Mouse (Mus musculus) midbrain, embryonic 14.5 days (tissue): ENCODE data around the gene Hpcal1. TPM values are rescaled to one million over a fixed set of nuclear protein-coding genes. Genes with fewer than 3 reads are reported as not detected.
A peak's percentile ranks its signal among the peaks of the same experiment; 100 is the strongest.

Experiments
- ATAC-seq: fragments of 200-750 bp; cut with Nextera tagmentation; 2 replicates; pipeline ENCODE4 v1.8.0; 2017; ENCODE audit warnings: moderate number of reproducible peaks, moderate library complexity; ENCODE audit not compliant: low FRiP score, low TSS enrichment
- DNase-seq: peaks from one replicate; pipeline ENCODE4 v3.0.0-alpha.2; 2015
- H3K27ac ChIP-seq: fragments of 300-500 bp; sonication (generic); replicated peaks from 2 replicates; pipeline ENCODE4 v1.5.1; 2014; ENCODE audit warnings: mild to moderate bottlenecking, low read depth, low read length, moderate library complexity
- H3K27me3 ChIP-seq: fragments of 300-500 bp; sonication (generic); 2 replicates; pipeline ENCODE4 v1.6.1; 2014; ENCODE audit warnings: low read length, control low read depth, mixed read lengths; ENCODE audit not compliant: control insufficient read depth, insufficient read depth
- H3K36me3 ChIP-seq: fragments of 300-500 bp; sonication (generic); 2 replicates; pipeline ENCODE4 v1.6.1; 2014; ENCODE audit warnings: low read length, control low read depth; ENCODE audit not compliant: control insufficient read depth, insufficient read depth
- H3K4me1 ChIP-seq: fragments of 300-500 bp; sonication (generic); 2 replicates; pipeline ENCODE4 v1.6.1; 2014; ENCODE audit warnings: mild to moderate bottlenecking, antibody characterized with exemption, low read length, control low read depth; ENCODE audit not compliant: control insufficient read depth, insufficient read depth
- H3K4me2 ChIP-seq: fragments of 300-500 bp; sonication (generic); 2 replicates; pipeline ENCODE4 v1.6.1; 2014; ENCODE audit warnings: mild to moderate bottlenecking, low read length, moderate library complexity
- H3K4me3 ChIP-seq: fragments of 300-500 bp; sonication (generic); replicated peaks from 2 replicates; pipeline ENCODE4 v1.5.1; 2014; ENCODE audit warnings: low read depth, low read length
- H3K9ac ChIP-seq: fragments of 300-500 bp; sonication (generic); replicated peaks from 2 replicates; pipeline ENCODE4 v1.6.1; 2014; ENCODE audit warnings: mild to moderate bottlenecking, low read length, moderate library complexity
- H3K9me3 ChIP-seq: fragments of 300-500 bp; sonication (generic); 2 replicates; pipeline ENCODE4 v1.6.1; 2016; ENCODE audit warnings: low read length, control low read depth, mixed read lengths; ENCODE audit not compliant: control insufficient read depth
- WGBS: fragments of 180-500 bp; shearing (Covaris S2); extraction: QIAGEN DNeasy Blood & Tissue Kit; methylation state at CpG from one replicate; pipeline ENCODE4 v1.1.7; 2014; 5-methylcytosine and 5-hydroxymethylcytosine counted together
- polyA plus RNA-seq: library from polyadenylated mRNA; unstranded; fragments of >200 nt; fragmentation: Nextera tagmentation; extraction: Ambion mirVana; gene quantifications from 2 replicates; pipeline ENCODE4 v1.2.1, GENCODE M21; 2014

Hpcal1 gene
- polyA plus RNA-seq, 1 experiment from 2014 or later = 93.3 TPM

- no peak overlapping the region for H3K4me2 ChIP-seq
- H3K9me3 ChIP-seq = no peaks in the 10 kb centered on the region
- no peaks in the 10 kb centered on the region for H3K36me3 ChIP-seq
- 84% methylated on average over 10 of the region's 10 CpGs for WGBS
- ATAC-seq (no peak), DNase-seq (no peak)
- no peak overlapping the region for H3K9ac ChIP-seq
- H3K4me1 ChIP-seq = peaks cover 8% of the 10 kb centered on the region; the same call in 1 of the 2 replicates
- no peaks in the 10 kb centered on the region for H3K27me3 ChIP-seq
- no peak overlapping the region for H3K27ac ChIP-seq
- no peak overlapping the region for H3K4me3 ChIP-seq
Observed at GRCm38 (mm10) chr12:17736859-17737577, 46.4 kb downstream of the Hpcal1 start.

GRCm38 (mm10) chr12:17737808-17738207, 47.2 kb downstream of the Hpcal1 start:
- no peak overlapping the region for H3K9ac ChIP-seq
- H3K4me1 ChIP-seq = peaks cover 11% of the 10 kb centered on the region; the same call in 1 of the 2 replicates
- ATAC-seq (no peak), DNase-seq (no peak)
- no peaks in the 10 kb centered on the region for H3K27me3 ChIP-seq
- no peak overlapping the region for H3K27ac ChIP-seq
- H3K4me2 ChIP-seq = no peak overlapping the region
- no peaks in the 10 kb centered on the region for H3K9me3 ChIP-seq
- H3K4me3 ChIP-seq = no peak overlapping the region
- WGBS = 84% methylated on average over 3 of the region's 3 CpGs
- H3K36me3 ChIP-seq = no peaks in the 10 kb centered on the region

- 35% methylated on average over 6 of the region's 6 CpGs for WGBS
- H3K27ac ChIP-seq = no peak overlapping the region
- H3K36me3 ChIP-seq = no peaks in the 10 kb centered on the region
- no peaks in the 10 kb centered on the region for H3K27me3 ChIP-seq
- H3K4me1 ChIP-seq = peaks cover 11% of the 10 kb centered on the region; the same call in 1 of the 2 replicates
- H3K9ac ChIP-seq = no peak overlapping the region
- no peaks in the 10 kb centered on the region for H3K9me3 ChIP-seq
- no peak overlapping the region for H3K4me2 ChIP-seq
- DNase-seq (no peak), ATAC-seq (no peak)
- no peak overlapping the region for H3K4me3 ChIP-seq
Observed at GRCm38 (mm10) chr12:17738473-17738872, 47.8 kb downstream of the Hpcal1 start.

- H3K9ac ChIP-seq = no peak overlapping the region
- 90% methylated on average over 1 of the region's 1 CpGs for WGBS
- H3K4me1 ChIP-seq = peaks cover 11% of the 10 kb centered on the region; the same call in 1 of the 2 replicates
- ATAC-seq (no peak), DNase-seq (no peak)
- H3K4me2 ChIP-seq = no peak overlapping the region
- H3K27me3 ChIP-seq = no peaks in the 10 kb centered on the region
- H3K9me3 ChIP-seq = no peaks in the 10 kb centered on the region
- H3K27ac ChIP-seq = no peak overlapping the region
- no peak overlapping the region for H3K4me3 ChIP-seq
- H3K36me3 ChIP-seq = no peaks in the 10 kb centered on the region
Observed at GRCm38 (mm10) chr12:17740226-17740625, 49.6 kb downstream of the Hpcal1 start.

- H3K27ac ChIP-seq = peak overlapping the region; percentile 74
Observed at GRCm38 (mm10) chr12:17741637-17742364, 51.1 kb downstream of the Hpcal1 start.

GRCm38 (mm10) chr12:17742571-17743321, 52.1 kb downstream of the Hpcal1 start:
- no peaks in the 10 kb centered on the region for H3K36me3 ChIP-seq
- H3K4me3 ChIP-seq = no peak overlapping the region
- H3K4me2 ChIP-seq = no peak overlapping the region
- H3K27me3 ChIP-seq = no peaks in the 10 kb centered on the region
- ATAC-seq (no peak), DNase-seq (no peak)
- no peak overlapping the region for H3K27ac ChIP-seq
- H3K9ac ChIP-seq = no peak overlapping the region
- no peaks in the 10 kb centered on the region for H3K9me3 ChIP-seq
- WGBS = 87% methylated on average over 11 of the region's 11 CpGs
- peaks cover 32% of the 10 kb centered on the region for H3K4me1 ChIP-seq

More at GRCm38 (mm10) chr12:17741637-17742364, 51.1 kb downstream of the Hpcal1 start:
- WGBS = 73% methylated on average over 17 of the region's 17 CpGs
- Histone ChIP-seq H3K4me3 (no peak overlapping the region), H3K4me2 (no peak overlapping the region), H3K9ac (no peak overlapping the region), H3K27me3 (no peaks in the 10 kb centered on the region), H3K36me3 (no peaks in the 10 kb centered on the region), H3K9me3 (no peaks in the 10 kb centered on the region), H3K4me1 (peaks cover 25% of the 10 kb centered on the region)
- ATAC-seq = no peak
- no peak for DNase-seq

GRCm38 (mm10) chr12:17745431-17745830, 54.8 kb downstream of the Hpcal1 start:
- WGBS = 76% methylated on average over 7 of the region's 7 CpGs
- no peak for ATAC-seq
- peaks cover 35% of the 10 kb centered on the region for H3K4me1 ChIP-seq

GRCm38 (mm10) chr12:17746725-17747124, 56.1 kb downstream of the Hpcal1 start:
- no peak overlapping the region for H3K4me3 ChIP-seq
- DNase-seq (peak; percentile 67), ATAC-seq (no peak)
- no peak overlapping the region for H3K9ac ChIP-seq
- H3K27me3 ChIP-seq = no peaks in the 10 kb centered on the region
- no peaks in the 10 kb centered on the region for H3K9me3 ChIP-seq
- H3K36me3 ChIP-seq = no peaks in the 10 kb centered on the region
- no peak overlapping the region for H3K4me2 ChIP-seq
- peaks cover 36% of the 10 kb centered on the region for H3K4me1 ChIP-seq
- H3K27ac ChIP-seq = no peak overlapping the region
- 13% methylated on average over 3 of the region's 3 CpGs for WGBS

More at GRCm38 (mm10) chr12:17745431-17745830, 54.8 kb downstream of the Hpcal1 start:
- H3K9ac ChIP-seq = no peak overlapping the region
- no peaks in the 10 kb centered on the region for H3K9me3 ChIP-seq
- no peak for DNase-seq
- no peaks in the 10 kb centered on the region for H3K27me3 ChIP-seq
- no peak overlapping the region for H3K4me3 ChIP-seq
- H3K36me3 ChIP-seq = no peaks in the 10 kb centered on the region
- no peak overlapping the region for H3K4me2 ChIP-seq
- H3K27ac ChIP-seq = no peak overlapping the region
